Comparison of ENCODE assay signal across 9 mouse cellular contexts in genomic region chr3:88440500-88441381, GRCm38 (mm10). TPM values are rescaled to one million over a fixed set of nuclear protein-coding genes. Genes with fewer than 3 reads are reported as not detected.
A peak's percentile ranks its signal among the peaks of the same experiment; 100 is the strongest.
DNase-seq lines count a peak whose midpoint lies in the region; ATAC-seq and TF ChIP-seq lines count a peak whose summit lies in the region.
"Had no signal": no experiment of that assay in that cellular context is flagged by ENCODE, and none has a peak within 500 bp of the region (broad histone marks: within the 10 kb centered on the region; RNA-seq: fewer than 3 reads in every experiment).

No protein-coding gene starts in this region.

- peak overlapping the region; percentile 47 to 50 for H3K4me3 ChIP-seq in ES-E14 (ENCODE audit: insufficient read depth in 1 of 2, low read depth in 1 of 2, low read length in 2 of 2, poor library complexity in 1 of 2, severe bottlenecking in 1 of 2)
- H3K4me3 ChIP-seq in embryonic facial prominence, embryonic 12.5 days: no peak overlapping the region
- no peak overlapping the region for H3K4me3 ChIP-seq in hindbrain, embryonic 14.5 days (replicated peaks; ENCODE audit: low read length)
- peak overlapping the region; percentile 7; the same call in 1 of the 2 replicates for H3K4me3 ChIP-seq in limb, embryonic 13.5 days
- H3K4me3 ChIP-seq in midbrain, embryonic 14.5 days (replicated peaks; ENCODE audit: low read depth, low read length): no peak overlapping the region

- no peaks in the 10 kb centered on the region for H3K9me3 ChIP-seq in ES-E14 (ENCODE audit: control insufficient read depth, insufficient read depth, low read depth, low read length)
- H3K9me3 ChIP-seq in embryonic facial prominence, embryonic 12.5 days: no peaks in the 10 kb centered on the region
- H3K9me3 ChIP-seq in hindbrain, embryonic 14.5 days (ENCODE audit: control insufficient read depth, low read length): no peaks in the 10 kb centered on the region
- no peaks in the 10 kb centered on the region for H3K9me3 ChIP-seq in limb, embryonic 13.5 days
- H3K9me3 ChIP-seq in midbrain, embryonic 14.5 days (ENCODE audit: control insufficient read depth, low read length): no peaks in the 10 kb centered on the region

- peak overlapping the region; percentile 29 for H3K4me2 ChIP-seq in embryonic facial prominence, embryonic 12.5 days (replicated peaks)
- peak overlapping the region; percentile 25; the same call in 1 of the 2 replicates for H3K4me2 ChIP-seq in hindbrain, embryonic 14.5 days (replicated peaks)
- peak overlapping the region; percentile 47 for H3K4me2 ChIP-seq in limb, embryonic 13.5 days (replicated peaks)
- H3K4me2 ChIP-seq in midbrain, embryonic 14.5 days (ENCODE audit: low read length): no peak overlapping the region

- in situ Hi-C loops in ES-E14 (cut with MboI; ENCODE audit: low sequenced_read_pairs in 2 of 2, unreplicated experiment in 2 of 2): no loop called here

- H3K27ac ChIP-seq in ES-E14 (ENCODE audit: insufficient read depth, low read depth, low read length, poor library complexity, severe bottlenecking): peak overlapping the region; percentile 54; the same call in 1 of the 2 replicates
- H3K27ac ChIP-seq in embryonic facial prominence, embryonic 12.5 days: no peak overlapping the region
- no peak overlapping the region for H3K27ac ChIP-seq in hindbrain, embryonic 14.5 days
- no peak overlapping the region for H3K27ac ChIP-seq in limb, embryonic 13.5 days
- no peak overlapping the region for H3K27ac ChIP-seq in midbrain, embryonic 14.5 days (replicated peaks; ENCODE audit: low read depth, low read length)

- H3K9ac ChIP-seq in ES-E14 (ENCODE audit: insufficient read depth, low read depth, low read length, poor library complexity, severe bottlenecking): peak overlapping the region; percentile 54; the same call in 1 of the 2 replicates
- 0 out of 2 replicates have a peak overlapping the region, but pooled peaks have one; percentile 10 for H3K9ac ChIP-seq in embryonic facial prominence, embryonic 12.5 days
- H3K9ac ChIP-seq in hindbrain, embryonic 14.5 days: no peak overlapping the region
- no peak overlapping the region for H3K9ac ChIP-seq in limb, embryonic 13.5 days
- H3K9ac ChIP-seq in midbrain, embryonic 14.5 days (replicated peaks; ENCODE audit: low read length): no peak overlapping the region; the same call in 1 of the 2 replicates

- no peaks in the 10 kb centered on the region for H3K36me3 ChIP-seq in ES-E14 (ENCODE audit: control insufficient read depth, insufficient read depth, low read length, poor library complexity, severe bottlenecking)
- H3K36me3 ChIP-seq in embryonic facial prominence, embryonic 12.5 days: peaks cover 5% of the 10 kb centered on the region; the same call in 1 of the 2 replicates
- peaks cover 80% of the 10 kb centered on the region for H3K36me3 ChIP-seq in hindbrain, embryonic 14.5 days (replicated peaks; ENCODE audit: control insufficient read depth, insufficient read depth)
- H3K36me3 ChIP-seq in limb, embryonic 13.5 days: 0 out of 2 replicates have a peak, but pooled peaks cover 3% of the 10 kb centered on the region
- H3K36me3 ChIP-seq in midbrain, embryonic 14.5 days (ENCODE audit: control insufficient read depth, insufficient read depth, low read length): peaks cover 81% of the 10 kb centered on the region

- DNase-seq in adrenal gland, adult 8-10 months: peak; percentile 75
- DNase-seq in adrenal gland, postnatal 10 days: no peak
- no peak for DNase-seq in ES-E14 (ENCODE audit: low read depth, low spot score)
- DNase-seq in hindbrain, embryonic 14.5 days (ENCODE audit: low spot score): peak; percentile 56
- peak; percentile 83 for DNase-seq in midbrain, embryonic 14.5 days
- DNase-seq in thymus, postnatal 0 days (ENCODE audit: low spot score): peak; percentile 68

- peaks cover 12 to 50% of the 10 kb centered on the region in 2 experiments; a peak in 3 of 4 replicates for H3K4me1 ChIP-seq in ES-E14 (ENCODE audit: control insufficient read depth in 2 of 2, insufficient read depth in 2 of 2, low read length in 2 of 2, poor library complexity in 1 of 2)
- peaks cover 18% of the 10 kb centered on the region for H3K4me1 ChIP-seq in embryonic facial prominence, embryonic 12.5 days
- H3K4me1 ChIP-seq in hindbrain, embryonic 14.5 days (replicated peaks; ENCODE audit: control insufficient read depth, insufficient read depth, low read length): no peaks in the 10 kb centered on the region; the same call in 1 of the 2 replicates
- H3K4me1 ChIP-seq in limb, embryonic 13.5 days: peaks cover 34% of the 10 kb centered on the region
- H3K4me1 ChIP-seq in midbrain, embryonic 14.5 days (ENCODE audit: control insufficient read depth, insufficient read depth, low read length): peaks cover 3% of the 10 kb centered on the region; the same call in 1 of the 2 replicates

- ATAC-seq in embryonic facial prominence, embryonic 12.5 days (ENCODE audit: insufficient number of reproducible peaks, insufficient read depth, low FRiP score, low TSS enrichment): no peak
- ATAC-seq in hindbrain, embryonic 14.5 days (ENCODE audit: low FRiP score): peak; percentile 23; the same call in 1 of the 2 replicates
- 0 out of 2 replicates have a peak, but pooled peaks have one; percentile 10 for ATAC-seq in limb, embryonic 13.5 days (ENCODE audit: low FRiP score, low read depth)
- no peak; the same call in 1 of the 2 replicates for ATAC-seq in midbrain, embryonic 14.5 days (ENCODE audit: low FRiP score, low TSS enrichment)
- ATAC-seq: Patski had no signal

- WGBS in embryonic facial prominence, embryonic 12.5 days: 23% methylated on average over 27 of the region's 27 CpGs
- 24% methylated on average over 27 of the region's 27 CpGs for WGBS in hindbrain, embryonic 14.5 days
- 20% methylated on average over 27 of the region's 27 CpGs for WGBS in limb, embryonic 13.5 days
- 21% methylated on average over 27 of the region's 27 CpGs for WGBS in midbrain, embryonic 14.5 days

- H3K27me3 ChIP-seq in embryonic facial prominence, embryonic 12.5 days: peaks cover 4% of the 10 kb centered on the region; the same call in 1 of the 2 replicates
- H3K27me3 ChIP-seq in hindbrain, embryonic 14.5 days (ENCODE audit: control insufficient read depth, insufficient read depth, low read length): no peaks in the 10 kb centered on the region
- no peaks in the 10 kb centered on the region for H3K27me3 ChIP-seq in limb, embryonic 13.5 days
- H3K27me3 ChIP-seq in midbrain, embryonic 14.5 days (ENCODE audit: control insufficient read depth, insufficient read depth, low read length): no peaks in the 10 kb centered on the region
- H3K27me3 ChIP-seq: Patski had no signal

TF ChIP-seq in ES-E14, 5 proteins besides CTCF, POLR2A, EP300 and RAD21 (continues in another document):
- no peak for TF ChIP-seq HCFC1 (IDR thresholded peaks at IDR 0.05; ENCODE audit: borderline replicate concordance, insufficient read depth, low read length)
- no peak for TF ChIP-seq ZC3H11A (IDR thresholded peaks at IDR 0.05; ENCODE audit: borderline replicate concordance, low read depth, low read length)
- no peak for TF ChIP-seq MAFK (IDR thresholded peaks at IDR 0.05; ENCODE audit: insufficient read depth, low read depth, low read length)
- TF ChIP-seq ZNF384 (IDR thresholded peaks at IDR 0.05; ENCODE audit: low read depth, low read length): no peak

RNA-seq across cellular contexts. Expression of gene Slc25a44, which starts 15.8 kb away (rescaled TPM):
- 10 to 100 TPM; 44.3 to 50.8 (median 47.0) TPM for total RNA-seq in adrenal gland, adult 8-10 months (2022)
- 10 to 100 TPM; 37.8 to 47.6 TPM for total RNA-seq in adrenal gland, postnatal 10 days (2021)
- 13.6 and 17.1 TPM in 2 replicates for total RNA-seq in ES-E14 (2012; rRNA removed)
- 17.0 and 17.3 TPM in 2 replicates for polyA plus RNA-seq in embryonic facial prominence, embryonic 12.5 days (2016; fragmentation: Nextera tagmentation; extraction: Ambion mirVana)
- polyA plus RNA-seq in hindbrain, embryonic 14.5 days (2014; fragmentation: Nextera tagmentation; extraction: Ambion mirVana): 36.4 and 42.2 TPM in 2 replicates
- polyA plus RNA-seq in limb, embryonic 13.5 days (2015; fragmentation: Nextera tagmentation; extraction: Ambion mirVana): 17.3 and 18.3 TPM in 2 replicates
- 34.1 and 38.0 TPM in 2 replicates for polyA plus RNA-seq in midbrain, embryonic 14.5 days (2014; fragmentation: Nextera tagmentation; extraction: Ambion mirVana)
- 9.6 and 12.3 TPM in 2 replicates for polyA plus RNA-seq in thymus, postnatal 0 days (2015; fragmentation: Nextera tagmentation; extraction: Ambion mirVana)

RNA-seq across cellular contexts. Expression of gene Sema4a, which starts 20.2 kb away (rescaled TPM):
- total RNA-seq in adrenal gland, adult 8-10 months (2022): 10 to 100 TPM; 12.2 to 14.0 (median 12.5) TPM
- 10 to 100 TPM; 13.4 to 15.5 TPM for total RNA-seq in adrenal gland, postnatal 10 days (2021)
- 8.8 and 10.1 TPM in 2 replicates for total RNA-seq in ES-E14 (2012; rRNA removed)
- polyA plus RNA-seq in embryonic facial prominence, embryonic 12.5 days (2016; fragmentation: Nextera tagmentation; extraction: Ambion mirVana): 7.5 and 9.0 TPM in 2 replicates
- 21.5 and 22.9 TPM in 2 replicates for polyA plus RNA-seq in hindbrain, embryonic 14.5 days (2014; fragmentation: Nextera tagmentation; extraction: Ambion mirVana)
- 7.9 and 9.9 TPM in 2 replicates for polyA plus RNA-seq in limb, embryonic 13.5 days (2015; fragmentation: Nextera tagmentation; extraction: Ambion mirVana)
- polyA plus RNA-seq in midbrain, embryonic 14.5 days (2014; fragmentation: Nextera tagmentation; extraction: Ambion mirVana): 28.8 and 32.1 TPM in 2 replicates
- 14.6 and 15.1 TPM in 2 replicates for polyA plus RNA-seq in thymus, postnatal 0 days (2015; fragmentation: Nextera tagmentation; extraction: Ambion mirVana)

RNA-seq across cellular contexts. Expression of gene Pmf1, which starts 30.6 kb away (rescaled TPM):
- total RNA-seq in adrenal gland, adult 8-10 months (2022): 10 to 100 TPM; 31.5 to 46.9 (median 34.3) TPM
- 10 to 100 TPM; 60.2 to 62.6 TPM for total RNA-seq in adrenal gland, postnatal 10 days (2021)
- total RNA-seq in ES-E14 (2012; rRNA removed): 89.5 and 97.0 TPM in 2 replicates
- 130 and 133 TPM in 2 replicates for polyA plus RNA-seq in embryonic facial prominence, embryonic 12.5 days (2016; fragmentation: Nextera tagmentation; extraction: Ambion mirVana)
- polyA plus RNA-seq in hindbrain, embryonic 14.5 days (2014; fragmentation: Nextera tagmentation; extraction: Ambion mirVana): 26.0 and 27.4 TPM in 2 replicates
- 125 and 127 TPM in 2 replicates for polyA plus RNA-seq in limb, embryonic 13.5 days (2015; fragmentation: Nextera tagmentation; extraction: Ambion mirVana)
- polyA plus RNA-seq in midbrain, embryonic 14.5 days (2014; fragmentation: Nextera tagmentation; extraction: Ambion mirVana): 24.9 and 28.3 TPM in 2 replicates
- 144 and 151 TPM in 2 replicates for polyA plus RNA-seq in thymus, postnatal 0 days (2015; fragmentation: Nextera tagmentation; extraction: Ambion mirVana)

RNA-seq across cellular contexts. Expression of gene Bglap, which starts 56.5 kb away (rescaled TPM):
- 1 to 10 TPM in 2 of 4 experiments, under 1 TPM in 2; 0.77 to 7.8 (median 2.5) TPM for total RNA-seq in adrenal gland, adult 8-10 months (2022)
- 100 to 1,000 TPM in 1 of 2 experiments, 1 to 10 TPM in 1; 1.6 to 106 TPM for total RNA-seq in adrenal gland, postnatal 10 days (2021)
- not detected in 2 replicates for total RNA-seq in ES-E14 (2012; rRNA removed)
- not detected in 2 replicates for polyA plus RNA-seq in embryonic facial prominence, embryonic 12.5 days (2016; fragmentation: Nextera tagmentation; extraction: Ambion mirVana)
- not detected in 2 replicates for polyA plus RNA-seq in hindbrain, embryonic 14.5 days (2014; fragmentation: Nextera tagmentation; extraction: Ambion mirVana)
- 0.63 TPM in 1 of 2 replicates, not detected in the other for polyA plus RNA-seq in limb, embryonic 13.5 days (2015; fragmentation: Nextera tagmentation; extraction: Ambion mirVana)
- polyA plus RNA-seq in midbrain, embryonic 14.5 days (2014; fragmentation: Nextera tagmentation; extraction: Ambion mirVana): 0.66 TPM in 1 of 2 replicates, not detected in the other
- 0.80 and 1.2 TPM in 2 replicates for polyA plus RNA-seq in thymus, postnatal 0 days (2015; fragmentation: Nextera tagmentation; extraction: Ambion mirVana)

Comparison
In these comparisons a context has a peak if more than half of its experiments do, and no peak if none do; other contexts are left out.
1. DNase-seq: peak in adrenal gland, adult 8-10 months (single experiment), hindbrain, embryonic 14.5 days (single experiment), midbrain, embryonic 14.5 days (single experiment) and thymus, postnatal 0 days (single experiment); none in adrenal gland, postnatal 10 days (single experiment) and ES-E14 (single experiment).
2. H3K4me3 ChIP-seq: peak in ES-E14 (2 of 2) and limb, embryonic 13.5 days (single experiment); none in embryonic facial prominence, embryonic 12.5 days (single experiment), hindbrain, embryonic 14.5 days (single experiment) and midbrain, embryonic 14.5 days (single experiment).
3. H3K9ac ChIP-seq: peak in ES-E14 (single experiment) and embryonic facial prominence, embryonic 12.5 days (single experiment); none in hindbrain, embryonic 14.5 days (single experiment), limb, embryonic 13.5 days (single experiment) and midbrain, embryonic 14.5 days (single experiment).
4. ATAC-seq: peak in hindbrain, embryonic 14.5 days (single experiment) and limb, embryonic 13.5 days (single experiment); none in embryonic facial prominence, embryonic 12.5 days (single experiment) and midbrain, embryonic 14.5 days (single experiment).